21 mouse cellular contexts compared by ENCODE assay signal in genomic region chr10:98798634-98799415, GRCm38 (mm10).
DNase-seq lines count a peak whose midpoint lies in the region; ATAC-seq and TF ChIP-seq lines count a peak whose summit lies in the region.
"Had no signal": no experiment of that assay in that cellular context is flagged by ENCODE, and none has a peak within 500 bp of the region (broad histone marks: within the 10 kb centered on the region; RNA-seq: fewer than 3 reads in every experiment).

No protein-coding gene starts in this region.

- peak; percentile 60 for DNase-seq in heart, adult 11 months
- no peak for DNase-seq in heart, postnatal 36 days
- DNase-seq in MEL (ENCODE audit: low read depth, low spot score), result peak; percentile 72
- peak; percentile 55 for DNase-seq in induced T-regulatory cell, adult 2 months (ENCODE audit: low read depth)
- DNase-seq in cerebellum, adult 18-20 months, result no peak
- DNase-seq: cerebellum, adult 2 months; cerebellum, postnatal 36 days; gastrocnemius, adult 2 months; kidney, adult 2 months; layer of hippocampus, postnatal 36 days; thymus, postnatal 36 days had no signal

- no peak overlapping the region for H3K27ac ChIP-seq in MEL (ENCODE audit: control insufficient read depth, low read depth, low read length)
- no peak overlapping the region for H3K27ac ChIP-seq in forebrain, embryonic 13.5 days
- H3K27ac ChIP-seq: embryonic facial prominence, embryonic 15.5 days; gastrocnemius, adult 2 months; hindbrain, postnatal 0 days; kidney, postnatal 0 days; midbrain, embryonic 13.5 days; neural tube, embryonic 13.5 days had no signal

- TF ChIP-seq CTCF in MEL (IDR thresholded peaks at IDR 0.05 in 2 of 3, conservative IDR thresholded peaks at IDR 0.05 in 1 of 3; ENCODE audit: control insufficient read depth in 1 of 3, insufficient read depth in 1 of 3, low read depth in 2 of 3, low read length in 3 of 3, poor library complexity in 1 of 3, severe bottlenecking in 1 of 3), result no peak

- no peaks in the 10 kb centered on the region for H3K27me3 ChIP-seq in MEL (ENCODE audit: control insufficient read depth in 1 of 2, insufficient read depth in 2 of 2, low read length in 2 of 2)
- H3K27me3 ChIP-seq in forebrain, embryonic 13.5 days, result no peaks in the 10 kb centered on the region
- H3K27me3 ChIP-seq: embryonic facial prominence, embryonic 15.5 days; megakaryocyte, embryonic 14.5 days; midbrain, embryonic 13.5 days; neural tube, embryonic 13.5 days had no signal

- H3K4me1 ChIP-seq in MEL (ENCODE audit: control insufficient read depth in 1 of 2, insufficient read depth in 2 of 2, low read length in 2 of 2), result peaks cover 0 to 3% of the 10 kb centered on the region in 2 experiments; a peak in 1 of 4 replicates
- H3K4me1 ChIP-seq in forebrain, embryonic 13.5 days, result peaks cover 3% of the 10 kb centered on the region; the same call in 1 of the 2 replicates
- H3K4me1 ChIP-seq: embryonic facial prominence, embryonic 15.5 days; megakaryocyte, embryonic 14.5 days; midbrain, embryonic 13.5 days had no signal

- no peak overlapping the region for H3K4me3 ChIP-seq in MEL (ENCODE audit: control insufficient read depth in 1 of 2, insufficient read depth in 1 of 2, low read depth in 2 of 2, low read length in 2 of 2)
- no peak overlapping the region for H3K4me3 ChIP-seq in forebrain, embryonic 13.5 days
- H3K4me3 ChIP-seq: embryonic facial prominence, embryonic 15.5 days; gastrocnemius, adult 2 months; megakaryocyte, embryonic 14.5 days; midbrain, embryonic 13.5 days; neural tube, embryonic 13.5 days had no signal

- H3K79me2 ChIP-seq in MEL (ENCODE audit: control insufficient read depth, insufficient read depth, low read length, poor library complexity), result no peaks in the 10 kb centered on the region

- H3K9me3 ChIP-seq in MEL (replicated peaks; ENCODE audit: insufficient read depth, low read length), result no peaks in the 10 kb centered on the region
- H3K9me3 ChIP-seq in forebrain, embryonic 13.5 days (replicated peaks), result no peaks in the 10 kb centered on the region
- H3K9me3 ChIP-seq: embryonic facial prominence, embryonic 15.5 days; megakaryocyte, embryonic 14.5 days; midbrain, embryonic 13.5 days; neural tube, embryonic 13.5 days had no signal

- peaks cover 0 to 10% of the 10 kb centered on the region in 2 experiments; a peak in 2 of 4 replicates for H3K36me3 ChIP-seq in MEL (ENCODE audit: control insufficient read depth in 1 of 2, insufficient read depth in 2 of 2, low read length in 2 of 2)
- H3K36me3 ChIP-seq in forebrain, embryonic 13.5 days (ENCODE audit: poor library complexity, severe bottlenecking), result no peaks in the 10 kb centered on the region
- H3K36me3 ChIP-seq: embryonic facial prominence, embryonic 15.5 days; midbrain, embryonic 13.5 days; neural tube, embryonic 13.5 days had no signal

- peak; percentile 64; the same call in 1 of the 2 replicates for ATAC-seq in neutrophil, adult 5-6 weeks (ENCODE audit: extremely low read depth, insufficient number of reproducible peaks, low FRiP score, poor library complexity, severe bottlenecking)
- ATAC-seq in erythroid progenitor cell, adult 5-6 weeks (replicated peaks; ENCODE audit: low FRiP score, poor library complexity, severe bottlenecking), result no peak
- ATAC-seq in forebrain, embryonic 13.5 days, result no peak
- ATAC-seq: hindbrain, postnatal 0 days; midbrain, embryonic 13.5 days had no signal

- TF ChIP-seq POLR2A in MEL (IDR thresholded peaks at IDR 0.05; ENCODE audit: control insufficient read depth in 1 of 2, insufficient read depth in 1 of 2, low read depth in 1 of 2, low read length in 2 of 2, poor library complexity in 1 of 2), result no peak

- H3K9ac ChIP-seq in MEL (ENCODE audit: control insufficient read depth, low read depth, low read length, poor library complexity, severe bottlenecking), result no peak overlapping the region
- no peak overlapping the region for H3K9ac ChIP-seq in forebrain, embryonic 13.5 days
- H3K9ac ChIP-seq: embryonic facial prominence, embryonic 15.5 days; midbrain, embryonic 13.5 days; neural tube, embryonic 13.5 days had no signal

- WGBS in forebrain, embryonic 13.5 days, result 87% methylated on average over 6 of the region's 6 CpGs

- intact Hi-C loops in heart, postnatal 36 days (cut with DNase I), result no loop called here

- no peak overlapping the region for H3K4me2 ChIP-seq in forebrain, embryonic 13.5 days
- H3K4me2 ChIP-seq: embryonic facial prominence, embryonic 15.5 days; heart, embryonic 11.5 days; midbrain, embryonic 13.5 days; neural tube, embryonic 13.5 days had no signal

- TF ChIP-seq RAD21 in MEL (IDR thresholded peaks at IDR 0.05; ENCODE audit: low read depth, low read length), result no peak

- TF ChIP-seq EP300 in MEL (IDR thresholded peaks at IDR 0.05; ENCODE audit: low read depth in 1 of 2, low read length in 2 of 2), result peak in 1 of 2 experiments; percentile 64; a peak in 2 of 4 replicates

TF ChIP-seq in MEL, 35 proteins besides CTCF, POLR2A, EP300 and RAD21:
- peak; percentile 26; the same call in 1 of the 2 replicates for TF ChIP-seq ETS1 (IDR thresholded peaks at IDR 0.05; ENCODE audit: low read depth, low read length)
- no peak for TF ChIP-seq ZKSCAN1 (IDR thresholded peaks at IDR 0.05; ENCODE audit: low read depth, low read length)
- peak; percentile 67 for TF ChIP-seq ZNF384 (IDR thresholded peaks at IDR 0.05; ENCODE audit: low read depth, low read length)
- TF ChIP-seq MAZ (IDR thresholded peaks at IDR 0.05; ENCODE audit: low read depth, low read length), result no peak
- peak; percentile 67 for TF ChIP-seq USF1 (IDR thresholded peaks at IDR 0.05; ENCODE audit: low read depth, low read length)
- TF ChIP-seq KAT2A (conservative IDR thresholded peaks at IDR 0.05; ENCODE audit: low read depth, low read length), result no peak
- TF ChIP-seq BHLHE40 (IDR thresholded peaks at IDR 0.05; ENCODE audit: borderline replicate concordance, low read depth, low read length), result peak; percentile 21; the same call in 1 of the 2 replicates
- TF ChIP-seq SMC3 (IDR thresholded peaks at IDR 0.05; ENCODE audit: low read depth, low read length), result no peak
- no peak for TF ChIP-seq TAL1 (IDR thresholded peaks at IDR 0.05; ENCODE audit: low read length)
- peak; percentile 65 for TF ChIP-seq GATA1 (IDR thresholded peaks at IDR 0.05; ENCODE audit: low read depth, low read length)

Comparison
In these comparisons a context has a peak if more than half of its experiments do, and no peak if none do; other contexts are left out.
1. DNase-seq: peak in heart, adult 11 months (single experiment), MEL (single experiment) and induced T-regulatory cell, adult 2 months (single experiment); none in heart, postnatal 36 days (0 of 2) and cerebellum, adult 18-20 months (0 of 2).